Mouse (Mus musculus): ENCODE measurements around the gene Hectd2. TPM values are rescaled to one million over a fixed set of nuclear protein-coding genes. Genes with fewer than 3 reads are reported as not detected.
A peak's percentile ranks its signal among the peaks of the same experiment; 100 is the strongest.

The Hectd2 gene
- polyA plus RNA-seq, 1 experiment from 2014 or later = 2.4 TPM

DNA sequence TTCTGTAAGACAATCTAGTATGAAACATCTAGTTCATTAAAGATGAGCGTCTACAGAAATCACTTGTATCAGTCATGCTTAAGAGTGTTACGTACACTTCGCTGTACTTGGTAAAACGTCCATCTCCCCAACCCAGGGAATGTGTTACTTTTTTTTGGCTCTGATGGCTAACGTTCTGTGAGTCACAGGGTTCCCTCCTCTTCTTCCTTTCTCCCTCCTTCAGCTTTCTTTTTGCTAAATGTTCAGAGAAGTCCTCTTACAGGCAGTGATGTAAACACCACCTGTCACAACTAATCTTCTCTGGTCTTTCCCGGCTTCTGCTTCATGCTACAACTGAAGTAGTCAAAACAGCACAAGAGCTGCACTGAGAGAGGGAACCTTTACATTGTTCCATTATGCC lies 20.7 kb downstream of the Hectd2 start:
- DNase-seq (ENCODE audit: low spot score) (no peak), ATAC-seq (replicated peaks; ENCODE audit: low FRiP score, low read depth) (no peak)
- WGBS = 84% methylated on average over 6 of the region's 6 CpGs
- Histone ChIP-seq H3K27ac (no peak overlapping the region), H3K4me1 (replicated peaks; ENCODE audit: insufficient read depth, low read length) (no peaks in the 10 kb centered on the region), H3K9ac (ENCODE audit: low read depth, low read length) (no peak overlapping the region), H3K4me2 (ENCODE audit: low read length) (no peak overlapping the region), H3K36me3 (ENCODE audit: insufficient read depth, low read length) (no peaks in the 10 kb centered on the region), H3K9me3 (replicated peaks; ENCODE audit: low read length) (no peaks in the 10 kb centered on the region), H3K27me3 (ENCODE audit: insufficient read depth, low read length) (no peaks in the 10 kb centered on the region), H3K4me3 (replicated peaks; ENCODE audit: low read depth, low read length) (no peak overlapping the region)
- TF ChIP-seq CTCF (IDR thresholded peaks at IDR 0.05; ENCODE audit: low read depth) = no peak

GRCm38 (mm10) chr19:36580874-36581273 lies 26.4 kb downstream of the Hectd2 start:
- Histone ChIP-seq H3K27ac (no peak overlapping the region), H3K27me3 (ENCODE audit: insufficient read depth, low read length) (no peaks in the 10 kb centered on the region), H3K4me2 (ENCODE audit: low read length) (no peak overlapping the region), H3K9ac (ENCODE audit: low read depth, low read length) (no peak overlapping the region), H3K4me3 (replicated peaks; ENCODE audit: low read depth, low read length) (no peak overlapping the region), H3K9me3 (replicated peaks; ENCODE audit: low read length) (no peaks in the 10 kb centered on the region), H3K4me1 (replicated peaks; ENCODE audit: insufficient read depth, low read length) (no peaks in the 10 kb centered on the region), H3K36me3 (ENCODE audit: insufficient read depth, low read length) (no peaks in the 10 kb centered on the region)
- TF ChIP-seq CTCF (IDR thresholded peaks at IDR 0.05; ENCODE audit: low read depth) = no peak
- WGBS = 57% methylated on average over 3 of the region's 3 CpGs
- no peak for DNase-seq (ENCODE audit: low spot score)
- ATAC-seq (replicated peaks; ENCODE audit: low FRiP score, low read depth) = no peak

DNA sequence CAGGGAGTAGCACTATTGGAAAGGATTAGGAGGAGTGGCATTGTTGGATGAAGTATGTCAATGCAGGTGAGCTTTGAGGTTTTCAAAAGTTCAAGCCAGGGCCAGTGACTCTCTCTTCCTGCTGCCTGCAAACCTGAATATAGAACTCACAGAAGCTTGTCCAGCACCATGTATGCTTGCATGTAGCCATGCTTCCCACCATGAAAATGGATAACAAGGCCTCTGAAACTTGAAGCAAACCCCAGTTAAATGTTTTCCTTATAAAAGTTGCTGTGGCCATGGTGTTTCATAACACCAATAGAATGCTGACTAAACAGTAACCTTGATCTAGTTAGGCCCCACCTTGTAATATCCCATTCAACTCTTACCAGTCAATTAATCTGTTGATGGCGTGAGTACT lies 27.7 kb downstream of the Hectd2 start:
- no peak overlapping the region for H3K4me2 ChIP-seq (ENCODE audit: low read length)
- 77% methylated on average over 1 of the region's 1 CpGs for WGBS
- no peak overlapping the region for H3K4me3 ChIP-seq (replicated peaks; ENCODE audit: low read depth, low read length)
- H3K4me1 ChIP-seq (replicated peaks; ENCODE audit: insufficient read depth, low read length) = no peaks in the 10 kb centered on the region
- no peak for DNase-seq (ENCODE audit: low spot score)
- no peak overlapping the region for H3K9ac ChIP-seq (ENCODE audit: low read depth, low read length)
- no peak for TF ChIP-seq CTCF (IDR thresholded peaks at IDR 0.05; ENCODE audit: low read depth)
- H3K9me3 ChIP-seq (replicated peaks; ENCODE audit: low read length) = no peaks in the 10 kb centered on the region
- no peak for ATAC-seq (replicated peaks; ENCODE audit: low FRiP score, low read depth)
- no peak overlapping the region for H3K27ac ChIP-seq
- H3K36me3 ChIP-seq (ENCODE audit: insufficient read depth, low read length) = no peaks in the 10 kb centered on the region
- no peaks in the 10 kb centered on the region for H3K27me3 ChIP-seq (ENCODE audit: insufficient read depth, low read length)

GRCm38 (mm10) chr19:36585505-36585904 lies 31.1 kb downstream of the Hectd2 start:
- H3K9ac ChIP-seq (ENCODE audit: low read depth, low read length) = no peak overlapping the region
- 96% methylated on average over 1 of the region's 1 CpGs for WGBS
- no peak overlapping the region for H3K4me2 ChIP-seq (ENCODE audit: low read length)
- no peaks in the 10 kb centered on the region for H3K27me3 ChIP-seq (ENCODE audit: insufficient read depth, low read length)
- no peak for DNase-seq (ENCODE audit: low spot score)
- no peak overlapping the region for H3K4me3 ChIP-seq (replicated peaks; ENCODE audit: low read depth, low read length)
- ATAC-seq (replicated peaks; ENCODE audit: low FRiP score, low read depth) = no peak
- peak; percentile 29; the same call in 1 of the 2 replicates for TF ChIP-seq CTCF (IDR thresholded peaks at IDR 0.05; ENCODE audit: low read depth)
- no peaks in the 10 kb centered on the region for H3K9me3 ChIP-seq (replicated peaks; ENCODE audit: low read length)
- no peak overlapping the region for H3K27ac ChIP-seq
- H3K4me1 ChIP-seq (replicated peaks; ENCODE audit: insufficient read depth, low read length) = no peaks in the 10 kb centered on the region
- no peaks in the 10 kb centered on the region for H3K36me3 ChIP-seq (ENCODE audit: insufficient read depth, low read length)

DNA sequence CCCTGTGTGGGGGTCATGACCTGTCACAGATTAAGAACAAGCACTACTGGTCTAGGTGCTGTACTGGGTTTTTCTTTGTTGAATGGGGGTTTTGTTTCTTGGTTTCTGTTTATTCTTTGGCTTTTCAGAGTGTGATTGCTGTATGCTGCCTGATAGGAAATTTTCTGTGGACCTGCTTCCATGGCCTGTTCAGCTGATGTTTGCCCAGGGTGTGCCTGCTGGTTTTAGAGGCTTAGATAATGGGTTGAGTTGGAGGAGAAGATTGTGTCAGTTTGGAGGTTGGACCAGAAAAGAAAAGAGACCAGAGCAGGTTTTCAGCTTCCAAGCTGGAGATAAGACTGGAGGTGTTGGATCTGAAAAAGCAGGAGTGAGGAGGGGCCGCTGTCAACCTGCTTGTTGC lies 40.0 kb downstream of the Hectd2 start:
- Histone ChIP-seq H3K4me1 (replicated peaks; ENCODE audit: insufficient read depth, low read length) (no peaks in the 10 kb centered on the region), H3K27me3 (ENCODE audit: insufficient read depth, low read length) (no peaks in the 10 kb centered on the region), H3K27ac (no peak overlapping the region), H3K4me2 (ENCODE audit: low read length) (no peak overlapping the region), H3K9me3 (replicated peaks; ENCODE audit: low read length) (no peaks in the 10 kb centered on the region), H3K4me3 (replicated peaks; ENCODE audit: low read depth, low read length) (no peak overlapping the region), H3K36me3 (ENCODE audit: insufficient read depth, low read length) (no peaks in the 10 kb centered on the region), H3K9ac (ENCODE audit: low read depth, low read length) (no peak overlapping the region)
- TF ChIP-seq CTCF (IDR thresholded peaks at IDR 0.05; ENCODE audit: low read depth) = no peak
- WGBS = 100% methylated on average over 1 of the region's 1 CpGs
- DNase-seq (ENCODE audit: low spot score) = no peak
- no peak for ATAC-seq (replicated peaks; ENCODE audit: low FRiP score, low read depth)

DNA sequence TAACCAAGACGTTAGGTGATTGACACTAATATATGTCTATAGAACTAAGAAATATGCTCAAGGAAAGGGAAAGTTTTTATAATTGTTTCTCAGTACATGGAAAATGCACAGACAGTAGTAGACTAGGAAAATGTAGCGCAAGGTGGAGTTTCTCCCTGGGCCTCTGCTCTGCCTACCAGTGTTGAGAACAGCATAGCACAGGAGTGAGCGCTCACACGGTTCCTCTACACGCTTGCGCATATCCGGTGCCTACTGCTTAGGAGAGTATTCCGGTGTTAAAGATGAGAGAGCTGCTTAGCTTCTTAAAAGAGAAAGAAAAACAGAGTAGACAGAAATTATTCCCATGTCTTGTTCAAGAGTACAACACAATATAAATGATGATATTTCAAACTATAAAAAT lies 47.4 kb downstream of the Hectd2 start:
- TF ChIP-seq CTCF (IDR thresholded peaks at IDR 0.05; ENCODE audit: low read depth) = no peak
- Histone ChIP-seq H3K27me3 (ENCODE audit: insufficient read depth, low read length) (no peaks in the 10 kb centered on the region), H3K4me2 (ENCODE audit: low read length) (no peak overlapping the region), H3K9ac (ENCODE audit: low read depth, low read length) (no peak overlapping the region), H3K4me3 (replicated peaks; ENCODE audit: low read depth, low read length) (no peak overlapping the region), H3K4me1 (replicated peaks; ENCODE audit: insufficient read depth, low read length) (no peaks in the 10 kb centered on the region), H3K9me3 (replicated peaks; ENCODE audit: low read length) (no peaks in the 10 kb centered on the region), H3K27ac (no peak overlapping the region), H3K36me3 (ENCODE audit: insufficient read depth, low read length) (no peaks in the 10 kb centered on the region)
- ATAC-seq (replicated peaks; ENCODE audit: low FRiP score, low read depth) = no peak
- no peak for DNase-seq (ENCODE audit: low spot score)
- WGBS = 94% methylated on average over 8 of the region's 8 CpGs

DNA sequence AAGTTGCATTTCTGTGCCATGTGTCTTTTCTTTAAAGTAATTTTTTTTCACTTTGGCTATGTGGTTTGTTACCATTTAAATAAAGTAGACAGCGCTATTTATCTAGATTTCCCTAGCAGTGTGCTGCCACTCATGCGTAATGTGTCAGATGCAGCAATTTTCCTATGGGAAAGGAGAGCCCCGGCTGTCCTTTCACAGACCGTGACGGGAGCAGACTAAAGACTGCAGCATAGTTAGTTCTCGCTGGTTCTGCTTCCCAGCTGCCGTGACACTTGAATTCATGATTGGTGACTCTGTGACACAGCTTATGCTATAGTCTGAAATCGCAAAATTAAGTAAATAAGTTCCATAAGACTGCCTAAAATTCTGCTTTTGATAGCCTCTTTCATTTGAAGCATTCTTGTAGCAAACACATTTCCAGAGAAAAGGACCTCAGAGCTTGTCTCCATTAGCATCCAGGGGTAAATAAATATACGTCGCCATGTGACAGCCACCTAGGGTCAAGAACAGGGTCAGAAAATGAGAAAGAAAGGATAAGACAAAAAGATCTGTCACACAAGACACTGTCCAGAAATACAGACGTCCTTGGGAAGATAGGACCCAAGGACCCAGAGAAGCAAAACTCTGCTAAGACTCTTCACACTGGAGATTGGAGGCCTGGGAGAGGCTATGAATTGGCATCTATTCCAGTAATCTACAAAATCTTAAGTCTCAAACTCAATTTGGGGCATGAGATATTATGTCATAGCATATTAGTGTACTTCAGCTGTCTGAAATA lies 48.3 kb downstream of the Hectd2 start:
- 59% methylated on average over 11 of the region's 11 CpGs for WGBS
- DNase-seq (ENCODE audit: low spot score) = no peak
- no peak overlapping the region for H3K9ac ChIP-seq (ENCODE audit: low read depth, low read length)
- no peaks in the 10 kb centered on the region for H3K4me1 ChIP-seq (replicated peaks; ENCODE audit: insufficient read depth, low read length)
- no peak overlapping the region for H3K4me3 ChIP-seq (replicated peaks; ENCODE audit: low read depth, low read length)
- no peaks in the 10 kb centered on the region for H3K36me3 ChIP-seq (ENCODE audit: insufficient read depth, low read length)
- no peak overlapping the region for H3K27ac ChIP-seq
- H3K27me3 ChIP-seq (ENCODE audit: insufficient read depth, low read length) = no peaks in the 10 kb centered on the region
- no peak for TF ChIP-seq CTCF (IDR thresholded peaks at IDR 0.05; ENCODE audit: low read depth)
- H3K4me2 ChIP-seq (ENCODE audit: low read length) = no peak overlapping the region
- no peaks in the 10 kb centered on the region for H3K9me3 ChIP-seq (replicated peaks; ENCODE audit: low read length)
- ATAC-seq (replicated peaks; ENCODE audit: low FRiP score, low read depth) = no peak
